Mouse (Mus musculus): ENCODE data around the gene Abca2.
"Not testable (repeated sequence)": the region's sequence is repeated elsewhere in the genome, so short reads cannot be mapped to it uniquely, and the experiment has no call there.

Gene Abca2

GRCm38 (mm10) chr2:25428442-25429236 is at the start of gene Abca2:
Gene Abca2 (plus strand): TSS chr2:25428703.
- DNase-seq (ENCODE audit: low spot score): peak; percentile 89

- DNase-seq (ENCODE audit: low spot score): no peak
Measured at GRCm38 (mm10) chr2:25384492-25384891, 44.0 kb upstream of the Abca2 start.

DNA sequence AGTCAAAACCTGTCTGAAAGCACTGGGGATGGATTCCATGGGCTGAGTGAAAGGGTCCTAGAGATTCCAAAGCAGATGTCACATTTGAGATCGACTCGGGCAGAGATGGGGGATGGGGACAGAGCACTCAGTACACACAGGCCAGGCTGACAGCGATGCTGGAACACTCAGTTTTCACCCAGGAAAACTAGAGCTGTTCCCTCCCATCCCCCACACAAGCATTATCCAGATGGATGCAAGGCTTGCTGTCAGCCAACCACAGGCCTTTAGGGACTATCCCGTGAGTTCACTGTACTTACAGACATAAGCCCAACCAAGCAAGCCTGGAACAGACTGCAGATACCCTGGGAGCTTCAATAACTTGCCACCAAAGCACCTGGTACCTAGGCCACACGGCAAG is 37.2 kb upstream of the Abca2 start:
- no peak for DNase-seq (ENCODE audit: low spot score)

GRCm38 (mm10) chr2:25394281-25395221 is 34.0 kb upstream of the Abca2 start:
- DNase-seq (ENCODE audit: low spot score): no peak

- no peak for DNase-seq (ENCODE audit: low spot score)
Measured at GRCm38 (mm10) chr2:25395721-25396596, 32.5 kb upstream of the Abca2 start, which contains the start of gene Entpd2. Gene Entpd2 (plus strand): TSS chr2:25395874.

GRCm38 (mm10) chr2:25396597-25396983 is 31.9 kb upstream of the Abca2 start:
- no peak for DNase-seq (ENCODE audit: low spot score)

DNA sequence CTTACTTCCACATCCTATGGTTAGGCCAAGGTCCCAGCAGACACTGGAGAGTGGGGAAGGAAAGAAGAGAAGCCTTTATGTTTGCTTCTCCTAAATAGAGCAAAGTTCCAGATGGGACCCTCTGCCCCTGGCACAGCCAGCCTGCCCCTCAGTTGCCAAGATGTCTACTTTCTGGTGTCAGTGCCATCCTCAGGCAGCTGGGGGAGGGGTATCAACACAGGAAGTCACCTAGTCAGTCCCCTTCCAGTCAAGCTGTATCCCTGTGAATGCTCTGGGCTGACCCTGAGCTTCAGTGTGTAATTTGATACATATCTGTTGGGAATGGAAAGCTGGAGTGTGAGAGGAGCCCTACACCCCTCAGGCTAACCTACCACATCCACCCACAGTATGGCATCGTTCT is 31.5 kb upstream of the Abca2 start:
- no peak for DNase-seq (ENCODE audit: low spot score)

- no peak for DNase-seq (ENCODE audit: low spot score)
Measured at GRCm38 (mm10) chr2:25398065-25398464, 30.4 kb upstream of the Abca2 start.

DNA sequence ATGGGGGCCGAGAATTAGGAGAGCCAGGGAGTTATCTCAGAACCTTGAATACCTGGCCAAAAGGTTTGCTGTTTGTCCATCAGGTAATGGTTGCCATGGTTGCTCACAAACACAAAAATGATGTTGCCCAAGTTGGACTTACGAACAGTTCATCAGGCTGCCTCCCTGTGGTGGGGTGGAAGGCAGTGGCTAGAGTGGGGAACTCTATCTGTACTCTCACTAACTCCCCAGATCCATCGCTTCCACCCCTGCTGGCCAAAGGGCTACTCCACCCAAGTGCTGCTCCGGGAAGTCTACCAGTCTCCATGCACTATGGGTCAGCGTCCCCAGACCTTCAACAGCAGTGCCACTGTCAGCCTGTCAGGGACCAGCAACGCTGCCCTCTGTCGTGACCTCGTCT is 29.5 kb upstream of the Abca2 start, which contains the start of gene Npdc1:
Gene Npdc1 (plus strand): TSS at position 301 of the 400 bp plus-strand sequence.
- no peak for DNase-seq (ENCODE audit: low spot score)

GRCm38 (mm10) chr2:25400291-25400690 is 28.2 kb upstream of the Abca2 start:
- DNase-seq (ENCODE audit: low spot score): no peak

- peak; percentile 47 for DNase-seq (ENCODE audit: low spot score)
Measured at GRCm38 (mm10) chr2:25400764-25401163, 27.7 kb upstream of the Abca2 start.

- peak; percentile 60 for DNase-seq (ENCODE audit: low spot score)
Measured at GRCm38 (mm10) chr2:25402377-25402971, 26.0 kb upstream of the Abca2 start.

DNA sequence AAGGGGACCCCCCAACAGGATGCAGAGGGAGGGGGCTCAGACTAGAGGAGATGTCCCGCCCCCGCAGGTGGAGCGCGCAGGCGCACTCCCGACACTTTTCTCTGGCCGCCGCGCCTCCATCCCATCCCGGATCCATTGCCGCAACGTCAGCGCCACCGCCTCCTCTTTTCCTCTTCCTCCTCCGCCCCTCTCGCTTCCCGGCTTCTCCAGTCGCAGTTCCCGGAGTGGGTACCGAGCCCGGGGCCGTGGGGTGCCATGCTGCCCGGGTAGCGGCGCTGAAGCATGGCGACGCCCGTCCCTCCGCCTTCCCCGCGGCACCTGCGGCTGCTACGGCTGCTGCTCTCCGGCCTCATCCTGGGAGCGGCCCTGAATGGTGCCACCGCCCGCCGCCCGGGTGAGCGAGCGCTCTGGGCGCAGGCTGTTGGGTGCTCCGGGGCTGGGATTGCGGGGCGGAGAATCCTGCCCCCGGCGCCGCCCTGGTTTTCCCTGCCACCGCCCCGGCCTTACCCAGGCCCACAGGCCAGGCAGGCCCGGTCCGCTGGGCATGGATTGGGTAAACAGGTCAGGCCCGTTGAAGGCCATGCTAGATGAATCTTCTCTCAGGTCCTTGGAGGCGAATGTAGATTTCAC is 25.4 kb upstream of the Abca2 start:
- DNase-seq (ENCODE audit: low spot score): peak; percentile 55

DNA sequence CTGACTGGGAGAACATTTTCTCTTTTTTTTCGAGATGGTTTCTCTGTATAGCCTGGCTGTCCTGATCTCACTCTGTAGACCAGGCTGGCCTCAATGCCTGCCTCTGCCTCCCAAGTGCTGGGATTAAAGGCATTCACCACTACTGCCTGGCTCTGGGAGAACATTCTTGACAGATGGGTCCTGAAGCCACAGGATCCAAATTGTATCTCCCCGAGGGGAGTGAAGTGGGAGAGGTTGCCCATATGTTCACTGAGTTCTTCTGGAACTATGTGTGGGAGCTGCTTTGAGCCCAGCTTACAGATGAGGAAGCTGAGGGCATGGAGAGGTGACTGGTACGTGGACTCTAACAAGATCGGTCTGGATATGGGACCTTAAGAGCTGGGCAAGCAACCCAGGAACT is 24.5 kb upstream of the Abca2 start:
- no peak for DNase-seq (ENCODE audit: low spot score)

DNA sequence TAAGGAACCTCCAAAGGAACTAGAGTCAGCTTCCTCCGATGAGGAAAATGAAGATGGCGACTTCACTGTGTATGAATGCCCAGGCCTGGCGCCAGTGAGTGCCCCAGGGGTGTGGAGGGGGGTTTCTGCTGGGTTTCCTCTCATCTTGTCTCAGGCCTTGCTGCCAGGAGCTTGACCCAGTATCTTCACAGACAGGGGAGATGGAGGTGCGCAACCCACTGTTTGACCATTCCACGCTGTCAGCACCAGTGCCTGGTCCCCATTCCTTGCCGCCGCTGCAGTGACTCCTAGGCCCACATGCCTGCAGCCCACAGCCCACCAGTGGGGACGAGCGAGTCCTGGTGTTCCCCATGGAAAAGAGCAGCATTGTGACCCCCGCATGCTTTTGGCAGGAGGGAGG is 19.6 kb upstream of the Abca2 start:
- DNase-seq (ENCODE audit: low spot score): no peak

GRCm38 (mm10) chr2:25413436-25413835 is 15.1 kb upstream of the Abca2 start:
- DNase-seq (ENCODE audit: low spot score): not testable (repeated sequence)

GRCm38 (mm10) chr2:25417426-25417825 is 11.1 kb upstream of the Abca2 start:
- DNase-seq (ENCODE audit: low spot score): no peak

GRCm38 (mm10) chr2:25421896-25422295 is 6.6 kb upstream of the Abca2 start:
- DNase-seq (ENCODE audit: low spot score): no peak

GRCm38 (mm10) chr2:25422587-25423410 is 5.7 kb upstream of the Abca2 start, which contains the start of gene Fut7:
Gene Fut7 (plus strand): TSS chr2:25423267.
- DNase-seq (ENCODE audit: low spot score): no peak

DNA sequence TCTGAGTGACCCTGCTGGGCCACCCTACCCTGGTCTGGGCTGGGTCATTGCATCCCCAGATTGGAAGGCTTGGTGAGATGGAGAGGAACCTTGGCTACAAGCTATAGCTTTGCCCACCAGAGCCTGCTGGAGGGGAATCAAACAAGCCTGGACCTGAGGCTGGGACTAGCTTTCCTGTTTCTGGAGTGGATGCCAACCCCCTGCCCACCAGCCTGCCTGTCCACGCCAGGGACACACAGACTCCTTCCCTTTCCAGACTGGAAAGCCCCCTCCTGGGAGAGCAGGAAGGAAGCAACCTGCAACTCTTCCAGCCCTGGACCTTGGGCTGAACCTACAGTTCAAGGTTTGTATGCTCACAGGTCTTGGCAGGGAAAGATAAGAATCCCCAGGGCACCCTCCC is 4.9 kb upstream of the Abca2 start:
- DNase-seq (ENCODE audit: low spot score): no peak

All from ovary, postnatal 14 days (tissue).